ENCODE assay signal across 10 mouse cellular contexts in genomic region chr17:84074000-84074782, GRCm38 (mm10).
DNase-seq lines count a peak whose midpoint lies in the region; ATAC-seq and TF ChIP-seq lines count a peak whose summit lies in the region.
"Had no signal": no experiment of that assay in that cellular context is flagged by ENCODE, and none has a peak within 500 bp of the region (broad histone marks: within the 10 kb centered on the region; RNA-seq: fewer than 3 reads in every experiment).

No protein-coding gene starts in this region.

- H3K4me1 ChIP-seq in hindbrain, postnatal 0 days (ENCODE audit: insufficient read depth, low read length), result no peaks in the 10 kb centered on the region
- no peaks in the 10 kb centered on the region for H3K4me1 ChIP-seq in hindbrain, embryonic 14.5 days (replicated peaks; ENCODE audit: control insufficient read depth, insufficient read depth, low read length)
- peaks cover 25% of the 10 kb centered on the region for H3K4me1 ChIP-seq in brown adipose tissue, adult 24 weeks (ENCODE audit: control insufficient read depth, insufficient read depth, insufficient read length, low read length)
- peaks cover 13% of the 10 kb centered on the region; the same call in 1 of the 2 replicates for H3K4me1 ChIP-seq in kidney, postnatal 0 days (replicated peaks; ENCODE audit: insufficient read depth, low read length)
- no peaks in the 10 kb centered on the region for H3K4me1 ChIP-seq in midbrain, embryonic 16.5 days (ENCODE audit: control insufficient read depth, insufficient read depth, low read length)
- H3K4me1 ChIP-seq: midbrain, embryonic 12.5 days had no signal

- no peaks in the 10 kb centered on the region for H3K9me3 ChIP-seq in hindbrain, postnatal 0 days (ENCODE audit: low read length)
- no peaks in the 10 kb centered on the region for H3K9me3 ChIP-seq in hindbrain, embryonic 14.5 days (ENCODE audit: control insufficient read depth, low read length)
- H3K9me3 ChIP-seq in kidney, postnatal 0 days (replicated peaks; ENCODE audit: low read length), result no peaks in the 10 kb centered on the region
- no peaks in the 10 kb centered on the region for H3K9me3 ChIP-seq in midbrain, embryonic 16.5 days (replicated peaks; ENCODE audit: control insufficient read depth, low read length, poor library complexity, severe bottlenecking)
- H3K9me3 ChIP-seq: midbrain, embryonic 12.5 days had no signal

- no peak for TF ChIP-seq CTCF in hindbrain, postnatal 0 days (IDR thresholded peaks at IDR 0.05; ENCODE audit: low read depth)
- no peak for TF ChIP-seq CTCF in kidney, postnatal 0 days (IDR thresholded peaks at IDR 0.05; ENCODE audit: low read depth)

- ATAC-seq in hindbrain, postnatal 0 days, result no peak
- no peak for ATAC-seq in hindbrain, embryonic 14.5 days (ENCODE audit: low FRiP score)
- ATAC-seq in kidney, postnatal 0 days (replicated peaks; ENCODE audit: low FRiP score, low read depth), result no peak
- ATAC-seq in midbrain, embryonic 16.5 days, result no peak

- H3K4me3 ChIP-seq in hindbrain, postnatal 0 days (ENCODE audit: low read length), result no peak overlapping the region
- no peak overlapping the region for H3K4me3 ChIP-seq in hindbrain, embryonic 14.5 days (replicated peaks; ENCODE audit: low read length)
- no peak overlapping the region for H3K4me3 ChIP-seq in brown adipose tissue, adult 24 weeks (ENCODE audit: insufficient read depth, low read depth, low read length)
- H3K4me3 ChIP-seq in kidney, postnatal 0 days (replicated peaks; ENCODE audit: low read depth, low read length), result no peak overlapping the region
- H3K4me3 ChIP-seq in midbrain, embryonic 16.5 days (ENCODE audit: low read depth, low read length), result no peak overlapping the region
- H3K4me3 ChIP-seq: midbrain, embryonic 12.5 days had no signal

- H3K9ac ChIP-seq in hindbrain, postnatal 0 days (replicated peaks; ENCODE audit: low read length), result no peak overlapping the region
- no peak overlapping the region for H3K9ac ChIP-seq in hindbrain, embryonic 14.5 days
- H3K9ac ChIP-seq in kidney, postnatal 0 days (ENCODE audit: low read depth, low read length), result no peak overlapping the region
- H3K9ac ChIP-seq in midbrain, embryonic 16.5 days (ENCODE audit: low read depth, low read length), result no peak overlapping the region
- H3K9ac ChIP-seq: midbrain, embryonic 12.5 days had no signal

- 72% methylated on average over 10 of the region's 10 CpGs for WGBS in hindbrain, postnatal 0 days
- 86% methylated on average over 10 of the region's 10 CpGs for WGBS in hindbrain, embryonic 14.5 days
- WGBS in kidney, postnatal 0 days, result 69% methylated on average over 10 of the region's 10 CpGs
- WGBS in midbrain, embryonic 16.5 days, result 83% methylated on average over 10 of the region's 10 CpGs

- DNase-seq in hindbrain, postnatal 0 days (ENCODE audit: low spot score), result no peak
- no peak for DNase-seq in hindbrain, embryonic 14.5 days (ENCODE audit: low spot score)
- peak; percentile 61 for DNase-seq in kidney, postnatal 0 days (ENCODE audit: low spot score)
- DNase-seq in monocyte, adult 2 months (ENCODE audit: low read depth in 1 of 2, low spot score in 2 of 2), result peak; percentile 57 to 63
- DNase-seq in layer of hippocampus, postnatal 25 days (ENCODE audit: extremely low spot score in 1 of 2, low spot score in 1 of 2), result no peak
- DNase-seq in cerebellum, postnatal 25 days, result no peak
- DNase-seq: thymus, postnatal 36 days had no signal

- no peaks in the 10 kb centered on the region for H3K27me3 ChIP-seq in hindbrain, postnatal 0 days (ENCODE audit: insufficient read depth, low read length)
- H3K27me3 ChIP-seq in hindbrain, embryonic 14.5 days (ENCODE audit: control insufficient read depth, insufficient read depth, low read length), result no peaks in the 10 kb centered on the region
- no peaks in the 10 kb centered on the region for H3K27me3 ChIP-seq in kidney, postnatal 0 days (ENCODE audit: insufficient read depth, low read length)
- no peaks in the 10 kb centered on the region for H3K27me3 ChIP-seq in midbrain, embryonic 16.5 days (ENCODE audit: control insufficient read depth, insufficient read depth, low read depth, low read length)
- H3K27me3 ChIP-seq: midbrain, embryonic 12.5 days had no signal

- H3K4me2 ChIP-seq in hindbrain, postnatal 0 days (ENCODE audit: low read depth, low read length), result no peak overlapping the region
- no peak overlapping the region for H3K4me2 ChIP-seq in hindbrain, embryonic 14.5 days (replicated peaks)
- H3K4me2 ChIP-seq in kidney, postnatal 0 days (ENCODE audit: low read length), result no peak overlapping the region
- no peak overlapping the region for H3K4me2 ChIP-seq in midbrain, embryonic 16.5 days (ENCODE audit: low read length)
- H3K4me2 ChIP-seq: midbrain, embryonic 12.5 days had no signal

- H3K27ac ChIP-seq in hindbrain, postnatal 0 days, result 0 out of 2 replicates have a peak overlapping the region, but pooled peaks have one; percentile 41
- H3K27ac ChIP-seq in hindbrain, embryonic 14.5 days, result no peak overlapping the region
- H3K27ac ChIP-seq in brown adipose tissue, adult 24 weeks (replicated peaks; ENCODE audit: low read depth, low read length), result peak overlapping the region; percentile 88
- H3K27ac ChIP-seq in kidney, postnatal 0 days, result peak overlapping the region; percentile 71
- no peak overlapping the region for H3K27ac ChIP-seq in midbrain, embryonic 16.5 days (ENCODE audit: low read length)
- H3K27ac ChIP-seq: midbrain, embryonic 12.5 days had no signal

- no peaks in the 10 kb centered on the region for H3K36me3 ChIP-seq in hindbrain, postnatal 0 days (ENCODE audit: insufficient read depth, low read length)
- no peaks in the 10 kb centered on the region for H3K36me3 ChIP-seq in hindbrain, embryonic 14.5 days (replicated peaks; ENCODE audit: control insufficient read depth, insufficient read depth)
- no peaks in the 10 kb centered on the region for H3K36me3 ChIP-seq in kidney, postnatal 0 days (ENCODE audit: insufficient read depth, low read length)
- H3K36me3 ChIP-seq in midbrain, embryonic 16.5 days (ENCODE audit: control insufficient read depth, insufficient read depth, low read length), result no peaks in the 10 kb centered on the region
- H3K36me3 ChIP-seq: midbrain, embryonic 12.5 days had no signal

Comparison
In these comparisons a context has a peak if more than half of its experiments do, and no peak if none do; other contexts are left out.
1. H3K27ac ChIP-seq: peak in hindbrain, postnatal 0 days (single experiment), brown adipose tissue, adult 24 weeks (single experiment) and kidney, postnatal 0 days (single experiment); none in hindbrain, embryonic 14.5 days (single experiment) and midbrain, embryonic 16.5 days (single experiment).
2. DNase-seq: peak in kidney, postnatal 0 days (single experiment) and monocyte, adult 2 months (2 of 2); none in hindbrain, postnatal 0 days (single experiment), hindbrain, embryonic 14.5 days (single experiment), layer of hippocampus, postnatal 25 days (0 of 2) and cerebellum, postnatal 25 days (0 of 2).